Mouse (Mus musculus) lung, embryonic 14.5 days (tissue): ENCODE measurements around the gene Mrgbp. TPM values are rescaled to one million over a fixed set of nuclear protein-coding genes. Genes with fewer than 3 reads are reported as not detected.

Source experiments
- ATAC-seq: fragments of 200-750 bp; cut with Nextera tagmentation; 2 replicates; pipeline ENCODE4 v1.8.0; 2017; ENCODE audit warnings: mild to moderate bottlenecking, moderate TSS enrichment, moderate library complexity; ENCODE audit not compliant: insufficient read depth
- DNase-seq: peaks from one replicate; pipeline ENCODE4 v3.0.0-alpha.2; 2015
- H3K27ac ChIP-seq: fragments of 300-500 bp; sonication (generic); 2 replicates; pipeline ENCODE4 v1.5.1; 2014; ENCODE audit warnings: low read depth, mild to moderate bottlenecking, moderate library complexity
- H3K27me3 ChIP-seq: fragments of 300-500 bp; sonication (generic); 2 replicates; pipeline ENCODE4 v1.6.1; 2014; ENCODE audit warnings: low read length, control low read depth; ENCODE audit not compliant: insufficient read depth
- H3K36me3 ChIP-seq: fragments of 300-500 bp; sonication (generic); 2 replicates; pipeline ENCODE4 v1.6.1; 2014; ENCODE audit warnings: control low read depth; ENCODE audit not compliant: insufficient read depth
- H3K4me1 ChIP-seq: fragments of 300-500 bp; sonication (generic); 2 replicates; pipeline ENCODE4 v1.6.1; 2014; ENCODE audit warnings: antibody characterized with exemption, control low read depth; ENCODE audit not compliant: insufficient read depth
- H3K4me2 ChIP-seq: fragments of 300-500 bp; sonication (generic); 2 replicates; pipeline ENCODE4 v1.6.1; 2014; ENCODE audit warnings: mild to moderate bottlenecking
- H3K4me3 ChIP-seq: fragments of 300-500 bp; sonication (generic); 2 replicates; pipeline ENCODE4 v1.5.1; 2014; ENCODE audit warnings: low read depth, low read length
- H3K9ac ChIP-seq: fragments of 300-500 bp; sonication (generic); 2 replicates; pipeline ENCODE4 v1.6.1; 2014
- H3K9me3 ChIP-seq: fragments of 300-500 bp; sonication (generic); 2 replicates; pipeline ENCODE4 v1.6.1; 2016; ENCODE audit warnings: low read depth, low read length, control low read depth
- CTCF ChIP-seq: IDR thresholded peaks from 2 replicates; pipeline ENCODE4 v1.5.1; 2016; ENCODE audit warnings: antibody characterized with exemption, low read depth
- WGBS: fragments of 180-500 bp; shearing (Covaris S2); extraction: QIAGEN DNeasy Blood & Tissue Kit; methylation state at CpG from one replicate; pipeline ENCODE4 v1.1.7; 2014; 5-methylcytosine and 5-hydroxymethylcytosine counted together
- polyA plus RNA-seq: library from polyadenylated mRNA; unstranded; fragments of >200 nt; fragmentation: Nextera tagmentation; extraction: Ambion mirVana; gene quantifications from 2 replicates; pipeline ENCODE4 v1.2.1, GENCODE M21; 2014

The Mrgbp gene
- polyA plus RNA-seq, 1 experiment from 2014 or later: 39.0 TPM

GRCm38 (mm10) chr2:180589123-180589831 is 8.2 kb downstream of the Mrgbp start, which contains the start of gene Ogfr:
Gene Ogfr (plus strand): TSS chr2:180589245.
- peak; percentile 44 for TF ChIP-seq CTCF
- H3K9ac ChIP-seq: peak within 1 kb of the TSS; percentile 91
- no peaks in the 10 kb centered on the region for H3K4me1 ChIP-seq
- H3K27ac ChIP-seq: peak within 1 kb of the TSS; percentile 88
- whole genome bisulfite sequencing: under 1% methylated on average over 62 of the region's 67 CpGs
- peaks cover 58% of the 10 kb centered on the region for H3K36me3 ChIP-seq
- H3K9me3 ChIP-seq: no peaks in the 10 kb centered on the region
- no peaks in the 10 kb centered on the region for H3K27me3 ChIP-seq
- ATAC-seq: peak; percentile 93
- peak within 1 kb of the TSS; percentile 83 for H3K4me2 ChIP-seq
- DNase-seq: peak; percentile 94
- H3K4me3 ChIP-seq: peak within 1 kb of the TSS; percentile 94

DNA sequence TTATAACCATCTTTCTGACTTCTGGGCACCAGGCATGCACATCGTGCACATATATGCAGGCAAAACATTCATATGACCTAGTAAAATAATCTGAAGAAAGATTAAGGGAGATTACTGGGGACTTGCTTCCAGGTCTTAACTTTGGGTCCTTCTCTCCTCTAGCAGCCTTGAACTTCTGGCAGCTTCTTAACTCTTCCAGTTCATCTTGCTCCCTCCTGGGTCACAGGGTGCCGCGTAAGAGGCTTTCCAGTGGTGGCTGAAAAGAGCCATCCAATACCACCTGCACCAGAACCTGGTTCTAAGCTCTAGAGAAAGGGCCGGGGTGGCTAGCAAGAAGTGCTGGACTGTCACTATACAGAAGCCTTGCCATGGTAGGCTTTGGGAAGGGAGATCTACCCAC is 16.4 kb downstream of the Mrgbp start, which contains the start of gene Col9a3:
TSS of gene Col9a3 (plus strand) at position 301 of the 400 bp plus-strand sequence.
- Histone ChIP-seq H3K4me2 (peak within 1 kb of the TSS; percentile 59), H3K27me3 (peaks cover 18% of the 10 kb centered on the region), H3K4me1 (no peaks in the 10 kb centered on the region), H3K9ac (peak within 1 kb of the TSS; percentile 42), H3K36me3 (peaks cover 36% of the 10 kb centered on the region), H3K9me3 (no peaks in the 10 kb centered on the region), H3K4me3 (peak within 1 kb of the TSS; percentile 33), H3K27ac (no peak within 1 kb of the TSS)
- 35% methylated on average over 4 of the region's 4 CpGs for WGBS
- no peak for TF ChIP-seq CTCF
- no peak for DNase-seq
- ATAC-seq: no peak

DNA sequence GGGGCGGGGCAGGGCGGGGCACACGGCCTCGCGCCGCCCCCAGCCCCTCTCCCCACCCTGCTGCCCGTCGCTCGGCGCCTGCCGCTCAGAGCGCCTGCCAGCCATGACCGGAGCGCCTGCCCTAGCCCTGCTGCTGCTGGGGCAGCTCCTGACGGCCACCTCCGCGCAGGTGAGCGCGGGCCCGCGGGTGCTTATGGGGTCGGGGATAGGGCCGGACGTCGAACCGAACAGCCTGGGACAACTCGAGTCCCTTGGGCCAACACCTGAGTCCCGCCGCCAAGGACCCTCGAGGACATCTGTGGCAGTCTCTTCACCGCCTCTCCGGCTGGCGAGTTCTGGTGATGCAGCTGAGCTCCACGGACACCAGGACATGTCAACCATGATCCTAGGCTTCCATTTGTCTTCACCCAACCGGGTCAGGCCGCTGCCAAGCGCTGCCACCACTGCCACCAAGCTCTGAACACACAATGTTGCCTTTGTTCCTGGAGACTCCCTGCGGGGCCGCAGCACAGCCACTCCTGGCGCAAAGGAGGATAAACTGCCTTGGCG is 17.1 kb downstream of the Mrgbp start:
- H3K4me2 ChIP-seq: peak overlapping the region; percentile 59
- WGBS: 3% methylated on average over 40 of the region's 41 CpGs
- no peaks in the 10 kb centered on the region for H3K9me3 ChIP-seq
- ATAC-seq: peak; percentile 41; the same call in 1 of the 2 replicates
- no peaks in the 10 kb centered on the region for H3K4me1 ChIP-seq
- H3K9ac ChIP-seq: peak overlapping the region; percentile 42
- H3K27ac ChIP-seq: no peak overlapping the region
- TF ChIP-seq CTCF: no peak
- peaks cover 18% of the 10 kb centered on the region for H3K27me3 ChIP-seq
- peak overlapping the region; percentile 33 for H3K4me3 ChIP-seq
- peak; percentile 34 for DNase-seq
- H3K36me3 ChIP-seq: peaks cover 29% of the 10 kb centered on the region

- Histone ChIP-seq H3K4me2 (no peak overlapping the region), H3K36me3 (peaks cover 5% of the 10 kb centered on the region; the same call in 1 of the 2 replicates), H3K9me3 (no peaks in the 10 kb centered on the region), H3K4me1 (no peaks in the 10 kb centered on the region), H3K27me3 (peaks cover 18% of the 10 kb centered on the region), H3K27ac (no peak overlapping the region), H3K9ac (no peak overlapping the region), H3K4me3 (no peak overlapping the region)
- WGBS: 23% methylated on average over 9 of the region's 9 CpGs
- TF ChIP-seq CTCF: no peak
- ATAC-seq (no peak), DNase-seq (peak; percentile 40)
These were observed 19.5 kb downstream of the Mrgbp start for GRCm38 (mm10) chr2:180600569-180601021.

- peak; percentile 48 for ATAC-seq
- H3K9ac ChIP-seq: no peak overlapping the region
These were observed 23.7 kb downstream of the Mrgbp start for GRCm38 (mm10) chr2:180604781-180605180.

GRCm38 (mm10) chr2:180610283-180610682 is 29.2 kb downstream of the Mrgbp start:
- no peak for DNase-seq
- no peak overlapping the region for H3K4me3 ChIP-seq
- no peaks in the 10 kb centered on the region for H3K9me3 ChIP-seq
- WGBS: 62% methylated on average over 4 of the region's 4 CpGs
- no peaks in the 10 kb centered on the region for H3K4me1 ChIP-seq
- no peak overlapping the region for H3K4me2 ChIP-seq
- no peaks in the 10 kb centered on the region for H3K27me3 ChIP-seq
- H3K36me3 ChIP-seq: no peaks in the 10 kb centered on the region
- TF ChIP-seq CTCF: no peak
- H3K27ac ChIP-seq: no peak overlapping the region
- ATAC-seq: no peak
- no peak overlapping the region for H3K9ac ChIP-seq

More at GRCm38 (mm10) chr2:180604781-180605180, 23.7 kb downstream of the Mrgbp start:
- H3K36me3 ChIP-seq: no peaks in the 10 kb centered on the region
- H3K27ac ChIP-seq: no peak overlapping the region; the same call in 1 of the 2 replicates
- no peak overlapping the region for H3K4me2 ChIP-seq
- H3K9me3 ChIP-seq: no peaks in the 10 kb centered on the region
- H3K27me3 ChIP-seq: no peaks in the 10 kb centered on the region
- no peaks in the 10 kb centered on the region for H3K4me1 ChIP-seq
- 0 out of 2 replicates have a peak, but pooled peaks have one; percentile 31 for TF ChIP-seq CTCF
- 43% methylated on average over 6 of the region's 6 CpGs for WGBS
- H3K4me3 ChIP-seq: no peak overlapping the region
- peak; percentile 31 for DNase-seq

DNA sequence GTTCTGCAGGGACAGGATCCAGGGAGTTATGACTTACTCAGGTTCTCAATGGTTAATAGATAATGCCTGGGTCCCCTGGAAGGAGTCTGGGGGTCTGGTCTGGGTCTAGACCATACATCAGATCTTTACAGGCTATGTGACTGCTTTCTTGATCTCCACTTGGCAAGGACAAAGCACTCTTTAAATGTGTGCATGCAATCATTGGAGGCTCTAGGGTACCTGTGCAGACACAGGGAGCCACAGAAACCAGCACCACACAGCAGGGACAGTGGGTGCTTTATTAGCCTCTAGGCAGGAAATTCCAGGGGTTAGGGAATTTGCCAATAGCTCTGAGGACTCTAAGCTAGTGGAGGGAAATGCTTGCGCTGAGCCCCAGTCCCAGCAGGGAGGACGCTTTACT is 30.8 kb downstream of the Mrgbp start:
- no peak for DNase-seq
- H3K9me3 ChIP-seq: no peaks in the 10 kb centered on the region
- TF ChIP-seq CTCF: no peak
- ATAC-seq: no peak
- no peak overlapping the region for H3K4me3 ChIP-seq
- H3K4me2 ChIP-seq: no peak overlapping the region
- WGBS: 57% methylated on average over 2 of the region's 2 CpGs
- no peaks in the 10 kb centered on the region for H3K4me1 ChIP-seq
- no peaks in the 10 kb centered on the region for H3K36me3 ChIP-seq
- no peak overlapping the region for H3K9ac ChIP-seq
- no peaks in the 10 kb centered on the region for H3K27me3 ChIP-seq
- no peak overlapping the region for H3K27ac ChIP-seq

Other genes with a start within 250 kb of the Mrgbp start
- gene Gata5, start 246.6 kb upstream of the Mrgbp start, polyA plus RNA-seq: 37.4 and 42.7 TPM in 2 replicates
- gene Slco4a1, start 125.1 kb upstream of the Mrgbp start, polyA plus RNA-seq: 0.39 and 0.47 TPM in 2 replicates
- 2.6 and 3.0 TPM in 2 replicates for gene Ntsr1, start 81.3 kb upstream of the Mrgbp start, polyA plus RNA-seq
- 71.6 and 79.2 TPM in 2 replicates for gene Ogfr, start 7.9 kb downstream of the Mrgbp start, polyA plus RNA-seq
- gene Col9a3, start 16.5 kb downstream of the Mrgbp start, polyA plus RNA-seq: 24.2 and 29.0 TPM in 2 replicates
- gene Tcfl5, start 61.4 kb downstream of the Mrgbp start, polyA plus RNA-seq: 0.14 and 0.17 TPM in 2 replicates
- gene Dido1, start 128.7 kb downstream of the Mrgbp start, polyA plus RNA-seq: 34.1 and 36.0 TPM in 2 replicates
- gene Gid8, start 128.8 kb downstream of the Mrgbp start, polyA plus RNA-seq: 58.6 and 59.1 TPM in 2 replicates
- gene Slc17a9, start 144.0 kb downstream of the Mrgbp start, polyA plus RNA-seq: 0.80 and 0.88 TPM in 2 replicates
- not detected in 2 replicates for gene Bhlhe23, start 195.6 kb downstream of the Mrgbp start, polyA plus RNA-seq